Mouse (Mus musculus): ENCODE data around the gene Gm10065. TPM values are rescaled to one million over a fixed set of nuclear protein-coding genes. Genes with fewer than 3 reads are reported as not detected.
"Not testable (repeated sequence)": the region's sequence is repeated elsewhere in the genome, so short reads cannot be mapped to it uniquely, and the experiment has no call there.

Gene Gm10065
- polyA plus RNA-seq, 1 experiment: not detected

DNA sequence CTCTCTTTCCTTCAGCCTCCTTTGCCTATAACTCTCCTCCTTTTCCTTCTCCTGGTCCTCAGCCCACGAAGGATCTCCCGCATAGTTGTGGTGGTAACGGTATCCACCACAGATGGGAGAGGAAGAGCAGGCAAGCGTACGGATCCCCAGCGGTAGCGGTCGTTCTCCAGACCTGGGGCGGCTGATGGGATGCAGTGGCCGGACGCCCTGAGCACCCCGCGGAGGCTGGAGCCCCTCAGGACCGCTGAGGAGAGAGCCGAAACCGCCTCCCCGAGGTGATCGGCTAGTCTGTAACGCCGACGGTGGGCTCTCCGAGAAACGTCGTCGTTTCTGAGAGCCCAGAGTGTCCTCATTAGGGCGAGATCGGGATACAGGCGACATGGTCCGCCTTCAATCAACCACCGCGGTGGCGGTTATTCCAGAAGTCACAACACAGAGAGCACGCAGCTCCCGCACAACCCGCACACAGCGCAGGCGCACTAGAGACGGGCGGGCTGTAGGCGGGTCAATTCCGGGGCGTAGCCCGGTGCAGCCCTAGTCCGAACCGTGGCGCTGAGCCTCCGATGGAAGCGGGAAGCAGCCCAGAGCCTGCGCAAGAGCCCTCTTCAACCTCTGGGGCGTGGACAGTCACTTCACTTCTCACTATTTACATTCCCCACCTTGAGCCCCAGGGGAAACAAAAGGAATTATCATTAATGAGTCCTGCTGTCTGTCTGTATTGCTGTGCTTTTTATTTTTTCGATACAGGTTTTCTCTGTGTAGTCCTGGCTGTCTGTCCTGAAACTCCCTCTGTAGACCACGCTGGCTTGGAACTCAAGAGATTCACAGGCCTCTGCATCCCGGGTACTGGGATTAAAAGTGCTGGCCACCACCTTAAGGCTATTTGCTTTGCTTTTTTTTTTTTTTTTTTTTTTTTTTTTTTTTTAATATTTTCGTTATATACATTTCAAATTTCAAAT lies 10.9 kb downstream of the Gm10065 start, which contains the start of gene Nkapl:
Nkapl (minus strand) TSS at position 449 of the 959 bp plus-strand sequence.
- Histone ChIP-seq H3K4me3 (no peak within 1 kb of the TSS), H3K27me3 (ENCODE audit: control insufficient read depth, insufficient read depth, insufficient read length) (peaks cover 8% of the 10 kb centered on the region), H3ac (ENCODE audit: control insufficient read depth, insufficient read length) (no peak within 1 kb of the TSS), H3K36me3 (ENCODE audit: control insufficient read depth, insufficient read depth) (no peaks in the 10 kb centered on the region), H3K79me2 (ENCODE audit: control insufficient read depth, insufficient read depth) (no peaks in the 10 kb centered on the region), H3K4me2 (ENCODE audit: low read depth) (peak within 1 kb of the TSS; percentile 24)
- TF ChIP-seq TCF12 (IDR thresholded peaks at IDR 0.05; ENCODE audit: insufficient read depth, poor library complexity, severe bottlenecking) (no peak), REST (IDR thresholded peaks at IDR 0.05; ENCODE audit: insufficient read depth, insufficient read length) (no peak), E2F4 (IDR thresholded peaks at IDR 0.05; ENCODE audit: insufficient read depth) (no peak), POLR2AphosphoS2 (IDR thresholded peaks at IDR 0.05; ENCODE audit: insufficient read length, low read depth) (no peak), CEBPB (IDR thresholded peaks at IDR 0.05; ENCODE audit: insufficient read depth, poor library complexity, severe bottlenecking) (no peak), USF1 (IDR thresholded peaks at IDR 0.05; ENCODE audit: low read depth) (no peak)

DNA sequence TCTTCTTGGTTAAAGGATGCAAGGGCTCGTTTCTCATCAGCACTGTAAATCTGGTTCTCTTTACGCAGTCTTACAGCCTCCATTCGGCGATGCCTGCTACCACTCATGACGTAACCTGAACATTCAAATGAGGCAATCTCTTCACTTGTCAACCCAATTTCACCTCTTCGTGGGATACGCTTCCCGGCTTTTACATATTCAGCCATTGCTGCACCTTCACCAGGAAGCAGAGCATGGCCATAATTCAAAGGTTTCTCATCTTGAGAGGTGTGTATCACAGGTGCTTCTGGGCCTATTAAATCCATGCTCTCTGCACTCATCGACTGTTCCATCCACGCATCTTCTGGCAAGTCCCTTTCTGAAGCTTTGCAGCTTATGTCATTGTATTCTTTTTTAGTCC lies 11.9 kb downstream of the Gm10065 start:
- Histone ChIP-seq H3K36me3 (ENCODE audit: control insufficient read depth, insufficient read depth) (no peaks in the 10 kb centered on the region), H3K4me2 (ENCODE audit: low read depth) (no peak overlapping the region), H3K79me2 (ENCODE audit: control insufficient read depth, insufficient read depth) (no peaks in the 10 kb centered on the region), H3K27me3 (ENCODE audit: control insufficient read depth, insufficient read depth, insufficient read length) (peaks cover 8% of the 10 kb centered on the region), H3K4me3 (no peak overlapping the region), H3ac (ENCODE audit: control insufficient read depth, insufficient read length) (no peak overlapping the region)
- TF ChIP-seq E2F4 (IDR thresholded peaks at IDR 0.05; ENCODE audit: insufficient read depth): no peak
- TF ChIP-seq POLR2AphosphoS2 (IDR thresholded peaks at IDR 0.05; ENCODE audit: insufficient read length, low read depth): no peak
- no peak for TF ChIP-seq MAX (IDR thresholded peaks at IDR 0.05; ENCODE audit: low read depth)

DNA sequence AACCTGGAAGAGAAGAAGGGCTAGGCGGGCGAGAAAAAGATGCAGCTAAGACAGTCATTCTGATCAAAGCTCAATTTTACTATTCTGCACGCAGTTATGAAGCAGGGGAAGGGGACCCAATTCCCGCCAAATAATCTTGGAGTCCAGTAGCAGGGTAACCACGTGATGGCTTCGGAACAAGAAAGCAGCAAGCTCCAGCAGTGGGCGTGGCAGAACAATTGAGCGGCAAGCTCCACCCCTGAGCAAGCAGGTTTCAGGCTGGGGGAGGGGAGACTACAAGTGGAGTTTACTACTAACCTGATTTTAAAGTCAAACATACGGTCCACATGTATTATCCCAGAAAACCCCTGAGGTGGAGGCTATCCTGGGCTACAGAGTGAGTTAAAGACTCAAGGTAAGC lies 16.7 kb downstream of the Gm10065 start:
- not testable (repeated sequence) for H3ac ChIP-seq (ENCODE audit: control insufficient read depth, insufficient read length); H3K79me2 ChIP-seq (ENCODE audit: control insufficient read depth, insufficient read depth); H3K4me3 ChIP-seq; H3K4me2 ChIP-seq (ENCODE audit: low read depth); H3K27me3 ChIP-seq (ENCODE audit: control insufficient read depth, insufficient read depth, insufficient read length); H3K36me3 ChIP-seq (ENCODE audit: control insufficient read depth, insufficient read depth)

DNA sequence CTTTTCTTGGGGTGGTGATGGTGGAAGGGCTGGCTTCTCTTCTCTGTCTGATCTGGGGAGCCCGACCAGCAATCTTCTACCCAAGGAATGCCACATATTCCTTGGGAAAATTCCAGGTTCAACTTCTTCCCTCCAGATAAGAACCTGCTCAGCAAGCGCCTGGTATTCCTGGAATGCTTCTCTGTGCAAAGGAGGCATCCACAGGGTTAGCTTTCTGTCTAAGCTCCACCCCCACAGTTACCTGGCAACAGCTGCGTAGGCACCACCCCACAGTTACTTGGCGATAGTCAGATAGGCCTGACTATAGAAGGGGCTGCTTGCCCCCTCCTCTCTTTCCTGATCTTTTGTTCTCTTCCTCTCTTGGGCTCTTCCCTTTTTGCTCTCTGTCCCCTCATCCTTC lies 22.9 kb downstream of the Gm10065 start:
- H3K36me3 ChIP-seq (ENCODE audit: control insufficient read depth, insufficient read depth): peaks cover 4% of the 10 kb centered on the region
- no peaks in the 10 kb centered on the region for H3K27me3 ChIP-seq (ENCODE audit: control insufficient read depth, insufficient read depth, insufficient read length)
- no peak overlapping the region for H3ac ChIP-seq (ENCODE audit: control insufficient read depth, insufficient read length)
- no peak overlapping the region for H3K4me2 ChIP-seq (ENCODE audit: low read depth)
- TF ChIP-seq TCF3 (IDR thresholded peaks at IDR 0.05; ENCODE audit: insufficient read length, low read depth) (no peak), MYOD1 (IDR thresholded peaks at IDR 0.05; ENCODE audit: control insufficient read depth in 1 of 3, insufficient read length in 2 of 3, low read depth in 2 of 3) (no peak), CEBPB (IDR thresholded peaks at IDR 0.05; ENCODE audit: insufficient read depth, poor library complexity, severe bottlenecking) (no peak), POLR2A (IDR thresholded peaks at IDR 0.05; ENCODE audit: insufficient read length, low read depth) (no peak), E2F4 (IDR thresholded peaks at IDR 0.05; ENCODE audit: insufficient read depth) (no peak), POLR2AphosphoS2 (IDR thresholded peaks at IDR 0.05; ENCODE audit: insufficient read length, low read depth) (no peak), USF1 (IDR thresholded peaks at IDR 0.05; ENCODE audit: low read depth) (no peak), REST (IDR thresholded peaks at IDR 0.05; ENCODE audit: insufficient read depth, insufficient read length) (no peak), MAX (IDR thresholded peaks at IDR 0.05; ENCODE audit: low read depth) (no peak), SRF (IDR thresholded peaks at IDR 0.05; ENCODE audit: control insufficient read depth, insufficient read length, low read depth) (no peak), TCF12 (IDR thresholded peaks at IDR 0.05; ENCODE audit: insufficient read depth, poor library complexity, severe bottlenecking) (no peak), MYOG (IDR thresholded peaks at IDR 0.05; ENCODE audit: control insufficient read depth in 1 of 3, insufficient read depth in 1 of 3, insufficient read length in 2 of 3, low read depth in 2 of 3) (no peak)
- H3K79me2 ChIP-seq (ENCODE audit: control insufficient read depth, insufficient read depth): peaks cover 21% of the 10 kb centered on the region
- H3K4me3 ChIP-seq: no peak overlapping the region

DNA sequence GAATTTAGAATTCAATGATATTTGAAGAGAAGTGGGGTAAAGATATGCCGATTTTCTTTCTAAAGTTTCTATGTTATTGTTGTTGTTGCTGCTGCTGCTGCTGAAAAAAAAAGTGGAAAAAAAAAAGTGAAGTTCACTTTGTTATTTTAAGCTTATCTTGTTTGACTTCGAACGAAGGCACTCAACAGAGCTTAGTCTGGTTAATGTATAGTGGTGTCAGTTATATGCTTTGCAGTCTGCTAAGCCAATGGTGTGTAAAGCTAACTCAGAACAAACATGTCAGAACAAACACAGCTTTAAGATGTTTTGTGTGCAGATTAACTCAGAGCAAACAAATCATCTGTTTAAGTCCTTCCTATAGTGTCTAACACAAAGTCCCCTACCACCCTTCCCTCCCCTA lies 25.1 kb downstream of the Gm10065 start:
- Histone ChIP-seq H3K4me3 (peak overlapping the region; percentile 72), H3ac (ENCODE audit: control insufficient read depth, insufficient read length) (no peak overlapping the region), H3K36me3 (ENCODE audit: control insufficient read depth, insufficient read depth) (peaks cover 7% of the 10 kb centered on the region), H3K4me2 (ENCODE audit: low read depth) (peak overlapping the region; percentile 78), H3K27me3 (ENCODE audit: control insufficient read depth, insufficient read depth, insufficient read length) (no peaks in the 10 kb centered on the region), H3K79me2 (ENCODE audit: control insufficient read depth, insufficient read depth) (peaks cover 43% of the 10 kb centered on the region)
- no peak for TF ChIP-seq MYOD1 (IDR thresholded peaks at IDR 0.05; ENCODE audit: control insufficient read depth in 1 of 3, insufficient read length in 2 of 3, low read depth in 2 of 3)
- TF ChIP-seq POLR2A (IDR thresholded peaks at IDR 0.05; ENCODE audit: insufficient read length, low read depth): no peak
- TF ChIP-seq CEBPB (IDR thresholded peaks at IDR 0.05; ENCODE audit: insufficient read depth, poor library complexity, severe bottlenecking): no peak
